Mouse (Mus musculus) heart, embryonic 14.5 days (tissue): ENCODE results near the gene Fkbpl. TPM values are rescaled to one million over a fixed set of nuclear protein-coding genes. Genes with fewer than 3 reads are reported as not detected.
A peak's percentile ranks its signal among the peaks of the same experiment; 100 is the strongest.

Source experiments
- ATAC-seq: fragments of 200-750 bp; cut with Nextera tagmentation; 2 replicates; pipeline ENCODE4 v1.8.0; 2017; ENCODE audit warnings: low read depth, moderate TSS enrichment; ENCODE audit not compliant: insufficient number of reproducible peaks, insufficient read depth, low FRiP score
- H3K27ac ChIP-seq, 2 experiments: fragments of 200-500 bp in 1 of 2; fragments of 300-500 bp in 1 of 2; sonication (generic) in 1 of 2; replicated peaks in 1 of 2; 2 replicates each; pipeline ENCODE4 v1.5.1; 2012 to 2014; ENCODE audit warnings: low read depth in 2 of 2, low read length in 2 of 2, control low read depth in 1 of 2, mild to moderate bottlenecking in 1 of 2, mixed read lengths in 1 of 2; ENCODE audit not compliant: control insufficient read depth in 1 of 2, insufficient read depth in 1 of 2
- H3K27me3 ChIP-seq: fragments of 300-500 bp; sonication (generic); 2 replicates; pipeline ENCODE4 v1.6.1; 2014; ENCODE audit warnings: mild to moderate bottlenecking, low read length, control low read depth; ENCODE audit not compliant: control insufficient read depth, insufficient read depth
- H3K36me3 ChIP-seq: fragments of 300-500 bp; sonication (generic); 2 replicates; pipeline ENCODE4 v1.6.1; 2014; ENCODE audit warnings: mild to moderate bottlenecking, control low read depth, low read length, mixed read lengths; ENCODE audit not compliant: control insufficient read depth, insufficient read depth
- H3K4me1 ChIP-seq, 2 experiments: fragments of 200-500 bp in 1 of 2; fragments of 300-500 bp in 1 of 2; sonication (generic) in 1 of 2; 2 replicates each; pipeline ENCODE4 v1.6.1; 2012 to 2014; ENCODE audit warnings: low read length in 2 of 2, control low read depth in 1 of 2, mixed read lengths in 1 of 2; ENCODE audit not compliant: control insufficient read depth in 2 of 2, insufficient read depth in 2 of 2
- H3K4me2 ChIP-seq: fragments of 300-500 bp; sonication (generic); 2 replicates; pipeline ENCODE4 v1.6.1; 2014; ENCODE audit warnings: mild to moderate bottlenecking, low read length
- H3K4me3 ChIP-seq, 2 experiments: fragments of 200-500 bp in 1 of 2; fragments of 300-500 bp in 1 of 2; sonication (generic) in 1 of 2; 2 replicates each; pipeline ENCODE4 v1.5.1; 2012 to 2014; ENCODE audit warnings: low read length in 2 of 2, mild to moderate bottlenecking in 2 of 2, control low read depth in 1 of 2, low read depth in 1 of 2, moderate library complexity in 1 of 2; ENCODE audit not compliant: control insufficient read depth in 1 of 2, insufficient read depth in 1 of 2
- H3K9ac ChIP-seq: fragments of 300-500 bp; sonication (generic); 2 replicates; pipeline ENCODE4 v1.6.1; 2014; ENCODE audit warnings: mild to moderate bottlenecking, low read length
- H3K9me3 ChIP-seq: fragments of 300-500 bp; sonication (generic); 2 replicates; pipeline ENCODE4 v1.6.1; 2016; ENCODE audit warnings: low read length, control low read depth; ENCODE audit not compliant: control insufficient read depth
- WGBS: fragments of 180-500 bp; shearing (Covaris S2); extraction: QIAGEN DNeasy Blood & Tissue Kit; methylation state at CpG from one replicate; pipeline ENCODE4 v1.1.7; 2014; 5-methylcytosine and 5-hydroxymethylcytosine counted together
- polyA plus RNA-seq: library from polyadenylated mRNA; unstranded; fragments of >200 nt; fragmentation: Nextera tagmentation; extraction: Ambion mirVana; gene quantifications from 2 replicates; pipeline ENCODE4 v1.2.1, GENCODE M21; 2014

Gene Fkbpl
- polyA plus RNA-seq, 1 experiment from 2014 or later, result 8.9 TPM

- H3K4me2 ChIP-seq, result peak overlapping the region; percentile 97
- under 1% methylated on average over 45 of the region's 45 CpGs for WGBS
- H3K4me1 ChIP-seq, result peaks cover 19 to 41% of the 10 kb centered on the region in 2 experiments
- H3K9ac ChIP-seq, result peak overlapping the region; percentile 78
- peak overlapping the region; percentile 66 to 85 for H3K4me3 ChIP-seq
- H3K27ac ChIP-seq, result peak overlapping the region; percentile 96
- no peaks in the 10 kb centered on the region for H3K9me3 ChIP-seq
- H3K27me3 ChIP-seq, result peaks cover 32% of the 10 kb centered on the region
- H3K36me3 ChIP-seq, result peaks cover 29% of the 10 kb centered on the region
- ATAC-seq, result peak; percentile 84
Measured at GRCm38 (mm10) chr17:34627093-34627942, 17.2 kb upstream of the Fkbpl start.

- no peak for ATAC-seq
- peak within 1 kb of the TSS; percentile 96 for H3K27ac ChIP-seq
- 5% methylated on average over 29 of the region's 29 CpGs for WGBS
- H3K4me1 ChIP-seq, result peaks cover 19 to 42% of the 10 kb centered on the region in 2 experiments
- H3K9ac ChIP-seq, result peak within 1 kb of the TSS; percentile 78
- no peaks in the 10 kb centered on the region for H3K9me3 ChIP-seq
- H3K36me3 ChIP-seq, result peaks cover 21% of the 10 kb centered on the region
- peaks cover 40% of the 10 kb centered on the region for H3K27me3 ChIP-seq
- H3K4me2 ChIP-seq, result peak within 1 kb of the TSS; percentile 97
- H3K4me3 ChIP-seq, result peak within 1 kb of the TSS; percentile 61 to 66
Measured at GRCm38 (mm10) chr17:34627943-34628643, 16.5 kb upstream of the Fkbpl start, which contains the start of gene Ppt2. Gene Ppt2, minus strand, starts transcription at chr17:34628510.

- peak overlapping the region in 1 of 2 experiments; percentile 96; a peak in 1 of 4 replicates for H3K27ac ChIP-seq
Measured at GRCm38 (mm10) chr17:34628644-34628967, 16.0 kb upstream of the Fkbpl start.

GRCm38 (mm10) chr17:34629221-34629751, 15.3 kb upstream of the Fkbpl start, which contains the start of gene Prrt1:
Gene Prrt1, plus strand, starts transcription at chr17:34629533.
- H3K27me3 ChIP-seq, result peaks cover 50% of the 10 kb centered on the region
- H3K4me3 ChIP-seq, result peak within 1 kb of the TSS; percentile 61 to 66
- H3K9ac ChIP-seq, result peak within 1 kb of the TSS; percentile 78
- no peaks in the 10 kb centered on the region for H3K9me3 ChIP-seq
- H3K36me3 ChIP-seq, result peaks cover 9% of the 10 kb centered on the region
- H3K4me2 ChIP-seq, result peak within 1 kb of the TSS; percentile 97
- peaks cover 19 to 42% of the 10 kb centered on the region in 2 experiments for H3K4me1 ChIP-seq
- 5% methylated on average over 16 of the region's 16 CpGs for WGBS
- H3K27ac ChIP-seq, result peak within 1 kb of the TSS; percentile 96; a peak in 3 of 4 replicates
- ATAC-seq, result no peak

More at GRCm38 (mm10) chr17:34628644-34628967, 16.0 kb upstream of the Fkbpl start:
- WGBS, result 32% methylated on average over 5 of the region's 5 CpGs
- H3K36me3 ChIP-seq, result peaks cover 16% of the 10 kb centered on the region
- H3K4me2 ChIP-seq, result peak overlapping the region; percentile 97
- peaks cover 45% of the 10 kb centered on the region for H3K27me3 ChIP-seq
- peak overlapping the region; percentile 78 for H3K9ac ChIP-seq
- H3K4me3 ChIP-seq, result peak overlapping the region in 1 of 2 experiments; percentile 66; a peak in 1 of 4 replicates
- H3K4me1 ChIP-seq, result peaks cover 19 to 42% of the 10 kb centered on the region in 2 experiments
- no peaks in the 10 kb centered on the region for H3K9me3 ChIP-seq
- ATAC-seq, result no peak

- no peak overlapping the region for H3K9ac ChIP-seq
- peaks cover 7% of the 10 kb centered on the region for H3K36me3 ChIP-seq
- H3K4me1 ChIP-seq, result peaks cover 19 to 42% of the 10 kb centered on the region in 2 experiments
- 18% methylated on average over 12 of the region's 12 CpGs for WGBS
- H3K27ac ChIP-seq, result no peak overlapping the region
- peaks cover 51% of the 10 kb centered on the region for H3K27me3 ChIP-seq
- no peaks in the 10 kb centered on the region for H3K9me3 ChIP-seq
- peak overlapping the region; percentile 97 for H3K4me2 ChIP-seq
- ATAC-seq, result no peak
- H3K4me3 ChIP-seq, result peak overlapping the region in 1 of 2 experiments; percentile 27; a peak in 2 of 4 replicates
Measured at GRCm38 (mm10) chr17:34629796-34630603, 14.6 kb upstream of the Fkbpl start.

- 2% methylated on average over 48 of the region's 48 CpGs for WGBS
- Histone ChIP-seq H3K4me2 (peak overlapping the region; percentile 60), H3K27me3 (peaks cover 51% of the 10 kb centered on the region), H3K9me3 (no peaks in the 10 kb centered on the region), H3K4me1 (peaks cover 19 to 42% of the 10 kb centered on the region in 2 experiments), H3K4me3 (peak overlapping the region; percentile 1 to 27; a peak in 2 of 4 replicates), H3K9ac (no peak overlapping the region; the same call in 1 of the 2 replicates), H3K36me3 (no peaks in the 10 kb centered on the region; the same call in 1 of the 2 replicates), H3K27ac (no peak overlapping the region)
- no peak for ATAC-seq
Measured at GRCm38 (mm10) chr17:34630761-34631301, 13.7 kb upstream of the Fkbpl start.
